Mouse (Mus musculus) MEL (cell line): ENCODE measurements around the gene Syne2.

Experiments used
- EP300 ChIP-seq, 2 experiments: IDR thresholded peaks; 2 replicates each; pipeline ENCODE4 v1.6.1; 2011; ENCODE audit warnings: improper control_type of control experiment in 2 of 2, low read length in 2 of 2, low read depth in 1 of 2, mild to moderate bottlenecking in 1 of 2
- MAFK ChIP-seq: IDR thresholded peaks from 2 replicates; pipeline ENCODE4 v1.6.1; 2011; ENCODE audit warnings: low read depth, mild to moderate bottlenecking, low read length, improper control_type of control experiment, borderline replicate concordance
- MEF2A ChIP-seq: IDR thresholded peaks from 2 replicates; pipeline ENCODE4 v1.6.1; 2014; ENCODE audit warnings: low read depth, mild to moderate bottlenecking, inconsistent platforms, low read length, improper control_type of control experiment; ENCODE audit not compliant: poor library complexity, insufficient replicate concordance, severe bottlenecking; ENCODE audit errors: extremely low read depth
- POLR2A ChIP-seq, 2 experiments: IDR thresholded peaks; 2 replicates each; pipeline ENCODE4 v1.6.1; 2011 to 2012; ENCODE audit warnings: low read length in 2 of 2, mild to moderate bottlenecking in 2 of 2, control low read depth in 1 of 2, improper control_type of control experiment in 1 of 2, low read depth in 1 of 2, moderate library complexity in 1 of 2; ENCODE audit not compliant: control insufficient read depth in 1 of 2, insufficient read depth in 1 of 2, poor library complexity in 1 of 2
- ZMIZ1 ChIP-seq: IDR thresholded peaks from 2 replicates; pipeline ENCODE4 v1.6.1; 2012; ENCODE audit warnings: low read depth, mild to moderate bottlenecking, inconsistent platforms, low read length, improper control_type of control experiment, moderate library complexity

GRCm38 (mm10) chr12:76128306-76128705, 310.4 kb downstream of the Syne2 start:
- TF ChIP-seq EP300 (IDR thresholded peaks at IDR 0.05; ENCODE audit: low read depth in 1 of 2, low read length in 2 of 2), result no peak
- TF ChIP-seq POLR2A (IDR thresholded peaks at IDR 0.05; ENCODE audit: control insufficient read depth in 1 of 2, insufficient read depth in 1 of 2, low read depth in 1 of 2, low read length in 2 of 2, poor library complexity in 1 of 2), result no peak
- no peak for TF ChIP-seq ZMIZ1
- TF ChIP-seq MEF2A, result no peak
- TF ChIP-seq MAFK, result no peak
